Mouse (Mus musculus) forebrain, embryonic 14.5 days (tissue): ENCODE measurements around the gene Adgrb2. TPM values are rescaled to one million over a fixed set of nuclear protein-coding genes. Genes with fewer than 3 reads are reported as not detected.

Experiments used
- ATAC-seq: fragments of 200-750 bp; cut with Nextera tagmentation; 2 replicates; pipeline ENCODE4 v1.8.0; 2017; ENCODE audit warnings: mild to moderate bottlenecking, moderate library complexity
- DNase-seq: peaks from one replicate; pipeline ENCODE4 v3.0.0-alpha.2; 2015; ENCODE audit warnings: low spot score
- H3K27ac ChIP-seq: fragments of 300-500 bp; sonication (generic); 2 replicates; pipeline ENCODE4 v1.5.1; 2014; ENCODE audit warnings: low read depth, mild to moderate bottlenecking, control low read depth, low read length, moderate library complexity
- H3K27me3 ChIP-seq: fragments of 300-500 bp; sonication (generic); replicated peaks from 2 replicates; pipeline ENCODE4 v1.6.1; 2014; ENCODE audit warnings: low read length, control low read depth, mixed read lengths; ENCODE audit not compliant: control insufficient read depth, insufficient read depth
- H3K36me3 ChIP-seq: fragments of 300-500 bp; sonication (generic); 2 replicates; pipeline ENCODE4 v1.6.1; 2014; ENCODE audit warnings: low read length, control low read depth; ENCODE audit not compliant: control insufficient read depth, insufficient read depth
- H3K4me1 ChIP-seq: fragments of 300-500 bp; sonication (generic); 2 replicates; pipeline ENCODE4 v1.6.1; 2014; ENCODE audit warnings: antibody characterized with exemption, low read length, control low read depth; ENCODE audit not compliant: control insufficient read depth, insufficient read depth
- H3K4me2 ChIP-seq: fragments of 300-500 bp; sonication (generic); 2 replicates; pipeline ENCODE4 v1.6.1; 2014; ENCODE audit warnings: mild to moderate bottlenecking, control low read depth, low read length
- H3K4me3 ChIP-seq: fragments of 300-500 bp; sonication (generic); 2 replicates; pipeline ENCODE4 v1.5.1; 2014; ENCODE audit warnings: low read depth, low read length, control low read depth
- H3K9ac ChIP-seq: fragments of 300-500 bp; sonication (generic); 2 replicates; pipeline ENCODE4 v1.6.1; 2014; ENCODE audit warnings: mild to moderate bottlenecking, low read length, control low read depth, moderate library complexity
- H3K9me3 ChIP-seq: fragments of 300-500 bp; sonication (generic); replicated peaks from 2 replicates; pipeline ENCODE4 v1.6.1; 2016; ENCODE audit warnings: low read length, control low read depth, mixed read lengths; ENCODE audit not compliant: control insufficient read depth
- WGBS: fragments of 180-500 bp; shearing (Covaris S2); extraction: QIAGEN DNeasy Blood & Tissue Kit; methylation state at CpG from one replicate; pipeline ENCODE4 v1.1.7; 2014; 5-methylcytosine and 5-hydroxymethylcytosine counted together
- polyA plus RNA-seq: library from polyadenylated mRNA; unstranded; fragments of >200 nt; fragmentation: Nextera tagmentation; extraction: Ambion mirVana; gene quantifications from 2 replicates; pipeline ENCODE4 v1.2.1, GENCODE M21; 2014

The Adgrb2 gene
- polyA plus RNA-seq, 1 experiment from 2014 or later, result 6.6 TPM

DNA sequence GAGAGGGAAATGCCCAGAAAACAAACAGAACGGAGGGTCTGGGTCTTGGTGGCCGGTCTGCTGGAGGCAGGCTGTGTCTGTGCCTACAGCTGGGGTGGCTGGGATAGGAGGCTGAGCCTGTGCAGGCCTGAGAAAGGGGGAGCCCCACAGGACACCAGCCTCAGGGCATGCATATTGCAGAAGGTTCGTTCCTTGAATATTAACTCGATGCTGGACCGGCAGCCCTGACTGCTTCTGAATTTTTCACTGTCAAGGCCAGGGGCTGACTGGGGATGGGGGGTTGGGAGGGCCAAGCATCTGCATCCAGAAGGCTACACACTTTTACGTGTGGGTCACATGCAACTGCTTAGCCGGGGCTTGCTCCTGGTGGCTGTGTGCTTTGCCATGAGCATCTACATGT, 48.8 kb downstream of the Adgrb2 start:
- H3K4me1 ChIP-seq, result peaks cover 6% of the 10 kb centered on the region; the same call in 1 of the 2 replicates
- no peak for DNase-seq
- H3K27ac ChIP-seq, result no peak overlapping the region
- no peak overlapping the region for H3K4me2 ChIP-seq
- ATAC-seq, result no peak
- no peak overlapping the region for H3K9ac ChIP-seq
- H3K27me3 ChIP-seq, result 0 out of 2 replicates have a peak, but pooled peaks cover 5% of the 10 kb centered on the region
- H3K9me3 ChIP-seq, result no peaks in the 10 kb centered on the region; the same call in 1 of the 2 replicates
- no peaks in the 10 kb centered on the region for H3K36me3 ChIP-seq
- H3K4me3 ChIP-seq, result no peak overlapping the region
- 59% methylated on average over 7 of the region's 7 CpGs for WGBS

DNA sequence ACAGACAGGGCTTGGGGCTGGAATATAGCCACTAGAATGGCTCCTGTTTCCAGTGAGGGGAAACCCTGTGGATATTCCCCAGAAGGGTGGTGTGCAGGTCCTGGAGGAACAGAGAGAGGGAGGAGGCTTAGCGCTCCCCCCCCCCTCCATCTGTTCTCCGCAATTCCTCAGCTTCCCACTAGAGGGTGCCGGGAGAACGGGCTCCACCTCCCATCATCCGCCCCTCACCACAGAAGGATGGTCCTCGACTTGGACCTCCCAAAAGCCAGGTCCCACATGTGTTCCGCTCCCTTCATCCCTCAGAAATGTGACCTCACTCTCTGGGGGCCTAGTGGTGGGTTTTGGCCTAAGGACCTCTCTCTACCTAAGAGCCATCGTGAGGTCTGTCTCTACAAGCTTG, 51.4 kb downstream of the Adgrb2 start:
- Histone ChIP-seq H3K36me3 (no peaks in the 10 kb centered on the region), H3K27me3 (0 out of 2 replicates have a peak, but pooled peaks cover 5% of the 10 kb centered on the region), H3K9me3 (no peaks in the 10 kb centered on the region; the same call in 1 of the 2 replicates), H3K9ac (no peak overlapping the region), H3K4me2 (no peak overlapping the region), H3K4me1 (peaks cover 6% of the 10 kb centered on the region; the same call in 1 of the 2 replicates), H3K27ac (no peak overlapping the region), H3K4me3 (no peak overlapping the region)
- peak; percentile 67 for DNase-seq
- 5% methylated on average over 8 of the region's 8 CpGs for WGBS
- peak; percentile 60 for ATAC-seq

DNA sequence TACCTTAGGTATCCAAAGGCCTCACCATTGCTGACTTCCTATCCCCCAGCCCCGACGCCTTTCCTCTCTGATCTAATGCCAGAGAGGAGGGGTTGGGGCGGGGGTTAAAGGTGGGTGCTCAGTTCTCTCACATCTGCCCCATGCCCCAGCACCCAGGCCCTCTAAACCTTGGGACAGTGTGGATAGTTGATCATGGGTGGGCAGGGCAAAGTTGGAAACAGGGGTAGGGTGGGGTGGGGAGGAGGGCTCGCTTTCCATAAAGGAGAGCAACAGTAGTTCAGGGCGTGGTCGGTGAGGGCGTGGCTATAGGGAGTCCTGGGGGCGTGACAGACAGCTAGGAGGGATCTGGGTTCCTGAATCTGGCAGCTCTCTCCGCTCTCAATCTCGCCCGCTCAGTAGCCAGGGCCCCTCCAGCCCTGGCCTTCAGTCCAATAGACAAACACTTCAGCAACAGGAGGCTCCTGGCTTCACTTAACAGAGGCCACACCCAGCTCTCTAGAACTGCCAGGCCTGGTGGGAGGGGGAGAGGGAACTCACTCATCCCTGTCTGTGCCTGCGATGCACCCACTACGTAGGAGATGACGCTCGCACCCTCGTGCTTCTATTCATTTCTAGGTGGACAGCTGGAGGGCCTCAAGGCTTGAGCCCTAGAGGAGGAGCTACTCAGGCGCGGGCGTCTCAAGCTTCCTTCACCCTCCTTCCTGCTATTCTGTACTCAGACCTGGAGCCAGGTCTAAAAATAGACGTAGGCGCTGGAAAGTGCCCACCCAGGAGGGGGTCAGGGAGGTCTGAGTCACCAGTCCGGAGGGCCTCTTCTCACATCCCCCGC, 52.1 kb downstream of the Adgrb2 start:
- no peak overlapping the region for H3K4me2 ChIP-seq
- no peak overlapping the region for H3K4me3 ChIP-seq
- no peak overlapping the region for H3K9ac ChIP-seq
- DNase-seq (peak; percentile 47), ATAC-seq (peak; percentile 54; the same call in 1 of the 2 replicates)
- peaks cover 6% of the 10 kb centered on the region; the same call in 1 of the 2 replicates for H3K4me1 ChIP-seq
- no peaks in the 10 kb centered on the region; the same call in 1 of the 2 replicates for H3K9me3 ChIP-seq
- no peaks in the 10 kb centered on the region for H3K36me3 ChIP-seq
- H3K27ac ChIP-seq, result no peak overlapping the region
- H3K27me3 ChIP-seq, result 0 out of 2 replicates have a peak, but pooled peaks cover 5% of the 10 kb centered on the region
- WGBS, result 13% methylated on average over 23 of the region's 23 CpGs

DNA sequence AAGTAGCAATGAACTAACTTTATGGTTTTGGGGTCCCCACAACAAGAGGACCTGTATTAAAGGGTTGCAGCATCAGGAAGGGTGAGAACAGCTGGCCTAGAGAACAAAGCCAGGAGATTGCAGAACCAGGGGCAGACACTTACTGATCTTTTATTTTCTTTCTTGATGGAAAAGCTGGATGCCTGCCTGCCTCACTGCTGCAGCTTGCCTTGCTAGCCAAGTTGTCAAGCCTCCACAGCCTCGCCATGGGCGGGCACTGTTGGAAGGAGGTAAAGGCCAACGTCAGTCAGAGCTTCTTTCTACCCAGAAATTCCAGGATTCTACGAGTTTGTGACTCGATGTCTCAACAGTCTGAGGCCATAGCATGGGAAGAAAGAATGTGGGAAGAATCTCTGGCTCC, 54.7 kb downstream of the Adgrb2 start:
- Histone ChIP-seq H3K9ac (no peak overlapping the region), H3K36me3 (no peaks in the 10 kb centered on the region), H3K4me2 (no peak overlapping the region), H3K9me3 (no peaks in the 10 kb centered on the region), H3K4me1 (peaks cover 3% of the 10 kb centered on the region; the same call in 1 of the 2 replicates), H3K27me3 (0 out of 2 replicates have a peak, but pooled peaks cover 5% of the 10 kb centered on the region), H3K4me3 (no peak overlapping the region), H3K27ac (no peak overlapping the region)
- ATAC-seq (no peak), DNase-seq (no peak)
- WGBS, result 36% methylated on average over 5 of the region's 5 CpGs

DNA sequence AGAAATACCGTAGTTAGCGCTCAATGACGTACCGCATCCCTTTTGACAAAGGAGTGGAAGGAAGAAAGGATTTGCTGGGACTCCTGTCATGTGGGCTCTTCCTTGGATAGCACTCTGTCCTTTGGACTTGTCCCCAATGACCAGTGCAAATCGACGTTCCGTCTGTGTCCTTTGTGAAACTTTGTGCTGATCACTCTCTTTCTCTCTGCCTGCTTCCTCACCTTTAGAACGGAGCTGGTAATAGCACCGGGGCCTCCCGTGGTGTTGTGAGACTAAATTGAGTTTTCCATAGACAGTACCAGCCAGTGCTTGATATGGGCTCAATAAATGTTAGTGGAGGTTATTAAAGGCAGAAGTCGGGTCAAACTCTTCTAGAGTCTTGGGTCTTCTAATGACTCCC, 56.4 kb downstream of the Adgrb2 start:
- Histone ChIP-seq H3K9me3 (no peaks in the 10 kb centered on the region), H3K36me3 (no peaks in the 10 kb centered on the region), H3K9ac (no peak overlapping the region), H3K27me3 (0 out of 2 replicates have a peak, but pooled peaks cover 5% of the 10 kb centered on the region), H3K4me1 (peaks cover 8% of the 10 kb centered on the region), H3K4me3 (no peak overlapping the region), H3K4me2 (no peak overlapping the region), H3K27ac (no peak overlapping the region)
- 84% methylated on average over 11 of the region's 11 CpGs for WGBS
- no peak for DNase-seq
- no peak for ATAC-seq

DNA sequence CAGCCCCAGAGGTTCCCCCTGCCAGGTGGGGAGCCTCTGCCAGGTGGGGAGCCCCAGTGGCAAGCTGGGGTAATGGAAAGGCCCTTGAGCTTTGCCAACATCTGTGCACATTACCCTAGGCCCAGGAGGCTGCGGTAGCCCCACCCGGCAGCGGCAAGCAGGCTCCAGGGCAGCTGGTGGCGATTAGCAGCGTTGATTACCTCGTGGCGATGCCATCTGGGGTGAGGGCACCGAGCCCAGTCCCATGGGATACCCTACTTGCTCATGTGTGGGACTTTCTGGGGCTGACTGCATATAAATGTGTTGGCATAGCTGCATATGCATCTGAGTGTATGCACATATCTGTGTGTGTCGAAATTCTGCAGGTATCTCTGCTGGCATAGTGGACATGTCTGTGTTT, 59.5 kb downstream of the Adgrb2 start:
- no peaks in the 10 kb centered on the region for H3K36me3 ChIP-seq
- DNase-seq (peak; percentile 79), ATAC-seq (peak; percentile 58)
- H3K9ac ChIP-seq, result no peak overlapping the region
- 0 out of 2 replicates have a peak, but pooled peaks cover 2% of the 10 kb centered on the region for H3K27me3 ChIP-seq
- WGBS, result 47% methylated on average over 9 of the region's 9 CpGs
- no peaks in the 10 kb centered on the region for H3K9me3 ChIP-seq
- peaks cover 16% of the 10 kb centered on the region for H3K4me1 ChIP-seq
- no peak overlapping the region for H3K4me2 ChIP-seq
- no peak overlapping the region for H3K4me3 ChIP-seq
- H3K27ac ChIP-seq, result no peak overlapping the region

DNA sequence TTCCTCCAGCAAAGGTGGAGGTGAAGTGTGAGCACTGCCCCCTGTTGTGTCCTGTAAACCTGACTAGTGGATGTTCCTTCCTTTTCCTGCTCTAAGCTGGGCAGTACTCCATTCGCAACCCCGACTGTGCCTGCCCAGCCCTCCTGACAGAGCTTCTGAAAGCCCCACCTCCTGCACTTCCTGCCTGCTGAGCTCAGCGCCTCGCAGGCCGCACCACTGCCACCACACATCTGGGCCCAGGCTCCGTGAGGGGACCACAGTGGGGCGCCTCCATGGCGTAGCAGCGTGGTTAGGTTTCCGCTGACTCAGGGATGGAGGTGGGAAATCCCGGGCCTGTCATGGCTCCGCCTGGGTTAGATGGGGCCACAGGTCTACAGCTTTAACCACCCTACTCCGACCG, 60.9 kb downstream of the Adgrb2 start:
- WGBS, result 21% methylated on average over 14 of the region's 14 CpGs
- Histone ChIP-seq H3K36me3 (no peaks in the 10 kb centered on the region), H3K4me3 (no peak overlapping the region), H3K9ac (no peak overlapping the region), H3K4me1 (peaks cover 20% of the 10 kb centered on the region), H3K27me3 (0 out of 2 replicates have a peak, but pooled peaks cover 6% of the 10 kb centered on the region), H3K27ac (no peak overlapping the region), H3K9me3 (no peaks in the 10 kb centered on the region), H3K4me2 (no peak overlapping the region)
- no peak for ATAC-seq
- DNase-seq, result no peak

DNA sequence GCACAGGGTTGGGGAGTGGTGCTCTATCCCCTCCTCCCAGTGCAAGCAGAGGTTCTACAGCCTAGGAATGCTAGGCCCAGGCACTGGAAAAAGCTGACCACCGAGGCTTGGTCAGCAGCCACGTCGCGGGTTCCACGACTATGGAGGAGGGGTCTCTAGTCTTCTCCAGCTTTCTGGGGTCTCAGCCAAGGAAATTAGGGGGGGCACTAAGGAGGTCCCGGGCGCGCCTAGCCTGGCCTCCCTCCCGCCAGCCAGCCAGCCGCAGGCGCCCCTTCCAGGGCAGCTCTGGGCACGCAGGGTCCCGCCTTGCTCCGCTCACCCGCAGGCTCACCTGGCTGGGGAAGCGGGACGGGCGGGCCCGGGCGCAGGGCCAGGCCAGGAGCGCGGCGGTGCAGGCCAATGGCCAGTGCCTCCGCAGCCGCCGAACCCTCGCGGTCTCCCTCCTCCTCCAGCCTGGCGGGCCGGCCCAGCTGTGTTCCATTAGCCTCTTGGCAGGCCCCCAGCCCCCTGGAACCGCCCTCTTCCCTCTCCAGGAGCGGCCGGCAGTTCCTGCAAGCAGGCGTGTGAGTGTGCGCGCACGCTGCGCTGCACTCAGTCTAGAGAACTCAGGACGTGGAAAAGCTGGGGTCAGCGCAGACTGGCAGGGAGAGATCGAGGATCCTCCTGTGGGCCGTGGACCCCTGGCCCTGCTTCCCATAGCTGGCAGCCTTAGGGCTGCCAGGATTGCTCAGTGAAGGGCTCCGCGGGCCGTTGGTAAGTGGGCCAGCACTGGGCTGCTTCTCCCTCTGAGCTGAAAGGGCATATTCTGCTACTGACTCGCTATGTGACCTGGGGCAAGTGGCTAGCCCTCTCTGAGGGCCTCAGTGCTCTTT, 62.9 kb downstream of the Adgrb2 start, which contains the start of gene Col16a1:
Gene Col16a1 (plus strand): TSS at position 510 of the 872 bp plus-strand sequence.
- under 1% methylated on average over 44 of the region's 46 CpGs for WGBS
- peak; percentile 87 for DNase-seq
- Histone ChIP-seq H3K4me2 (peak within 1 kb of the TSS; percentile 81), H3K9ac (peak within 1 kb of the TSS; percentile 59), H3K27me3 (0 out of 2 replicates have a peak, but pooled peaks cover 6% of the 10 kb centered on the region), H3K36me3 (no peaks in the 10 kb centered on the region), H3K9me3 (no peaks in the 10 kb centered on the region), H3K4me1 (peaks cover 20% of the 10 kb centered on the region), H3K4me3 (peak within 1 kb of the TSS; percentile 32), H3K27ac (peak within 1 kb of the TSS; percentile 57; the same call in 1 of the 2 replicates)
- ATAC-seq, result peak; percentile 86
